Mouse (Mus musculus): ENCODE data around the gene Olfr975. TPM values are rescaled to one million over a fixed set of nuclear protein-coding genes. Genes with fewer than 3 reads are reported as not detected.
"Not testable (repeated sequence)": the region's sequence is repeated elsewhere in the genome, so short reads cannot be mapped to it uniquely, and the experiment has no call there.

Gene Olfr975
- total RNA-seq (2021), result not detected
- long read RNA-seq, result 0 reads

DNA sequence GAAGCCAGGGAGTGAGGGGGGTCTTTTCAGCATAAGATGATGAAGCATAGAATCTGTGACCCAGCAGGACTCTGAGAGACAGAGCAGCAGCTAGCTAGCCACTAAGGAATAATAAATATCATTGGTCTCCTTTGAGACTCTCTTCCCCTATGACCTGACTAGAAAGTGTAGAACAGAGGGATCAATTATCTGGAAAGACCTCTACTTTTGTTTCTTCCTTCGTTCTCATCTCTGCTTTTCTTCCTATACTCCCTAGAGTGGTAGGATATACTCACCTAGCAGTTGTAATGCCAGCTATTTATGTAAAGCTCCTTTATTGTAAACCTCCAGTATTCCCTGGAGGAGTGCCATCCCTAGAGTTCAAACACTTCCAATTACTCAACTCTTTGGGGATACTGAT lies at the start of gene Olfr975:
Olfr975 (minus strand) TSS at position 101 of the 400 bp plus-strand sequence.
- no peak for DNase-seq (ENCODE audit: low spot score in 2 of 2)

DNA sequence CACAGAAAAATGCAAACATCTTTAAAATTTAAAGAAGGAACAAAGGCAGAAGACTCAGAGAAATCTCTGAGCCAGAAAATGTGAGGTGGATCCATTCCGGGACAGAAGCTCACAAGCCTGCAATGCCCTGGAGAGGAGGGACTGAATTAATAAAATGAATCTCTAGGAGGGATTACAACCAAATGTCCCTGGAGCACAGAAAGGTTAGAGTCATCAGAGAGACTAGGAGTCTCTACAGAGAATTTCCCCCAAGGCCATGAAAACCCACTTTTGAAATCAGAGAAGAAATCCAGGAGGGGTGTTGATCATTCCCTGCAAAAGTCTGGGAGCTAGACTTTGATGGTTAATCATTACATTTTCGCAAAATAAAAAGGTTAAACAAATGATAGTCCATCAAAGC lies 40.0 kb upstream of the Olfr975 start, which contains the start of gene Olfr978:
Olfr978 (plus strand) TSS at position 301 of the 400 bp plus-strand sequence.
- DNase-seq (ENCODE audit: low spot score in 2 of 2), result no peak

GRCm38 (mm10) chr9:39976581-39977145 lies 24.8 kb upstream of the Olfr975 start:
- not testable (repeated sequence) for DNase-seq (ENCODE audit: low spot score in 2 of 2)

GRCm38 (mm10) chr9:39961033-39961432 lies 9.2 kb upstream of the Olfr975 start, which contains the start of gene Olfr976:
Gene Olfr976, minus strand, starts transcription at chr9:39961133.
- DNase-seq (ENCODE audit: low spot score in 2 of 2), result not testable (repeated sequence)

DNA sequence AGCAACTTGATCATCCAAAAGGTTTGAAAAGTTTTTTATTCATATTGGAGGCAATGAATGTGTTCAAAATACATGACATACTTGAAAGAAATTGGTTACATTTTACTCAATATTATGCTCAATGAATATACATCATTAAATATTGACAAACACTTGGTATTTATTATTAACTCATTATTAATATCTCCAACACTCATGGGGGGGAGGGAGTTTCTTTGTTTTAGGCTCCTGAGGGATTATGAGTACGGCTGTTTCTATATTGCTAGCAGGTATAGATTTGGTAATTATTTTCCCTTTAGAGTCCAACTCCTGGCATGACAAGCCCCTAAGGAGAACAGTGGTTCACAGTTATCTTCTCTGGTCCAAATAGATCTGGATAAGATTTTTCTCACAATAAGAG lies 14.6 kb downstream of the Olfr975 start, which contains the start of gene Olfr974:
Olfr974 (plus strand) TSS at position 301 of the 400 bp plus-strand sequence.
- DNase-seq (ENCODE audit: low spot score in 2 of 2), result no peak

DNA sequence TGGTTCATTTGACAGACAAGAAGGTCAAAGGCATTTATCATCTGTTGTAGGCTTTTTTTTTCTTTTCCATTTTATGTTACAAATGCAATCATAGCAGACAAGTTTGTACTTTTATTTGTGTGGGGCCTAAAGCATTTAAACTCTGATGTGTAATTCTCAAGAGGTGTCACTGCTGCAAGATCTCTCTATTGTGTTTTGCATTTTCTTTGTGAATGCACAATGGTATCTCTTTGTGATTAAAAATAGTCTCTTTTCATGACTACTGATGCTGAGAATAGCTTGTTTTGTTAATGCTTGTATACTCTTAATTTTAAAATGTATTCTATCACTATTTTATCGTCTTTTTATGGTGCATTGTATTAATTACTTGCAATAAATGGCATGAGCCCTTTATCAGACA lies 23.0 kb downstream of the Olfr975 start:
- DNase-seq (ENCODE audit: low spot score in 2 of 2), result not testable (repeated sequence)

GRCm38 (mm10) chr9:39927975-39928836 lies 23.6 kb downstream of the Olfr975 start:
- DNase-seq (ENCODE audit: low spot score in 2 of 2), result not testable (repeated sequence)

- DNase-seq (ENCODE audit: low spot score in 2 of 2), result no peak
Observed at GRCm38 (mm10) chr9:39909939-39910338, 41.9 kb downstream of the Olfr975 start.

GRCm38 (mm10) chr9:39907036-39907435 lies 44.8 kb downstream of the Olfr975 start, which contains the start of gene Olfr229:
Gene Olfr229, plus strand, starts transcription at chr9:39907336.
- no peak for DNase-seq (ENCODE audit: low spot score in 2 of 2)

DNA sequence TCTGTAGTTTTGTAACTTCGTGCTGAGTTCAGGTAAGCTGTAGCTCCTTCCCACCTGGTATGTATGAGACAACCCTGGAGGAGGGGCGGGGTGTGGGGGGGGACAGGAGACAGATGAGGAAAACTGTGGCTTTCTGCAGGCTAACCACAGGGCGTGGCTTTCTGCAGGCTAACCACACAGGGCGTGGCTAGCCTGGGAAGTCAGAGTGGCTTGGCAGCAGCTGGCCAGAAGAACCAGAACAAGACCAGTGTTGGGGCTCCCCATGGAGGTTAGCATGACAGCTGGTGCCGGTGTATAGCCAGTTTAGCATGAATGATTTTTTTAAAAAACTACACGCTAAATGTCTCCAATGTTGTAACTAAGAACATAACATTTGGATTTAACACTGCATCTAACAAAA lies 46.7 kb downstream of the Olfr975 start:
- no peak for DNase-seq (ENCODE audit: low spot score in 2 of 2)

Other genes with a start within 250 kb of the Olfr975 start
- gene Olfr149, start 244.9 kb downstream of the Olfr975 start, total RNA-seq (2021), result not detected
- not detected for gene Olfr965, start 240.7 kb downstream of the Olfr975 start, total RNA-seq (2021)
- gene Olfr150, start 221.1 kb downstream of the Olfr975 start, total RNA-seq (2021), result not detected
- not detected for gene Olfr967, start 205.8 kb downstream of the Olfr975 start, total RNA-seq (2021)
- not detected for gene Olfr968, start 168.8 kb downstream of the Olfr975 start, total RNA-seq (2021)
- not detected for gene Olfr969, start 161.1 kb downstream of the Olfr975 start, total RNA-seq (2021)
- not detected for gene Olfr970, start 143.2 kb downstream of the Olfr975 start, total RNA-seq (2021)
- not detected for gene Olfr971, start 115.2 kb downstream of the Olfr975 start, total RNA-seq (2021)
- gene Olfr972, start 85.6 kb downstream of the Olfr975 start, total RNA-seq (2021), result not detected
- gene Olfr229, start 44.7 kb downstream of the Olfr975 start, total RNA-seq (2021), result not detected
- gene Olfr974, start 14.5 kb downstream of the Olfr975 start, total RNA-seq (2021), result not detected
- not detected for gene Olfr976, start 9.1 kb upstream of the Olfr975 start, total RNA-seq (2021)
- gene Olfr978, start 40.1 kb upstream of the Olfr975 start, total RNA-seq (2021), result not detected
- gene Olfr979, start 51.4 kb upstream of the Olfr975 start, total RNA-seq (2021), result not detected
- not detected for gene Olfr980, start 57.5 kb upstream of the Olfr975 start, total RNA-seq (2021)
- not detected for gene Olfr981, start 69.4 kb upstream of the Olfr975 start, total RNA-seq (2021)
- gene Olfr982, start 121.8 kb upstream of the Olfr975 start, total RNA-seq (2021), result not detected
- gene Olfr983, start 141.5 kb upstream of the Olfr975 start, total RNA-seq (2021), result not detected
- not detected for gene Olfr984, start 162.2 kb upstream of the Olfr975 start, total RNA-seq (2021)
- gene Olfr985, start 178.1 kb upstream of the Olfr975 start, total RNA-seq (2021), result not detected
- gene Tmem225, start 196.1 kb upstream of the Olfr975 start, total RNA-seq (2021), result not detected
- gene Olfr986, start 228.9 kb upstream of the Olfr975 start, total RNA-seq (2021), result under 1 TPM in 1 of 2 experiments, not detected in 1; 0.10 TPM
- gene Zfp202, start 240.3 kb upstream of the Olfr975 start, total RNA-seq (2021), result 1 to 10 TPM; 3.1 to 3.9 TPM